Mouse (Mus musculus) limb, embryonic 12.5 days (tissue): Measurements from ENCODE around the gene Cdk5r2. TPM values are rescaled to one million over a fixed set of nuclear protein-coding genes. Genes with fewer than 3 reads are reported as not detected.
"Not testable (repeated sequence)": the region's sequence is repeated elsewhere in the genome, so short reads cannot be mapped to it uniquely, and the experiment has no call there.

Experiments
- ATAC-seq: fragments of 200-750 bp; cut with Nextera tagmentation; 2 replicates; pipeline ENCODE4 v1.8.0; 2017; ENCODE audit warnings: low read depth, moderate TSS enrichment; ENCODE audit not compliant: insufficient number of reproducible peaks, insufficient read depth, low FRiP score, low TSS enrichment
- H3K27ac ChIP-seq: fragments of 300-500 bp; sonication (generic); 2 replicates; pipeline ENCODE4 v1.5.1; 2016; ENCODE audit warnings: mild to moderate bottlenecking, moderate library complexity
- H3K27me3 ChIP-seq: fragments of 300-500 bp; sonication (generic); 2 replicates; pipeline ENCODE4 v1.6.1; 2016; ENCODE audit warnings: mild to moderate bottlenecking, moderate library complexity
- H3K36me3 ChIP-seq: fragments of 300-500 bp; sonication (generic); 2 replicates; pipeline ENCODE4 v1.6.1; 2016; ENCODE audit warnings: mild to moderate bottlenecking, moderate library complexity
- H3K4me1 ChIP-seq: fragments of 300-500 bp; sonication (generic); replicated peaks from 2 replicates; pipeline ENCODE4 v1.6.1; 2016
- H3K4me2 ChIP-seq: fragments of 300-500 bp; sonication (generic); 2 replicates; pipeline ENCODE4 v1.6.1; 2016; ENCODE audit warnings: mild to moderate bottlenecking, moderate library complexity
- H3K4me3 ChIP-seq: fragments of 300-500 bp; sonication (generic); replicated peaks from 2 replicates; pipeline ENCODE4 v1.5.1; 2016; ENCODE audit warnings: mild to moderate bottlenecking
- H3K9ac ChIP-seq: fragments of 300-500 bp; sonication (generic); replicated peaks from 2 replicates; pipeline ENCODE4 v1.6.1; 2016; ENCODE audit warnings: mild to moderate bottlenecking, moderate library complexity
- H3K9me3 ChIP-seq: fragments of 300-500 bp; sonication (generic); 2 replicates; pipeline ENCODE4 v1.6.1; 2016; ENCODE audit warnings: mild to moderate bottlenecking, moderate library complexity
- WGBS: fragments of 180-500 bp; shearing (Covaris S2); methylation state at CpG from one replicate; pipeline ENCODE4 v1.1.7; 2016; 5-methylcytosine and 5-hydroxymethylcytosine counted together
- polyA plus RNA-seq: library from polyadenylated mRNA; unstranded; fragments of >200 nt; fragmentation: Nextera tagmentation; extraction: Ambion mirVana; gene quantifications from 2 replicates; pipeline ENCODE4 v1.2.1, GENCODE M21; 2016

Gene Cdk5r2
- polyA plus RNA-seq, 1 experiment from 2014 or later: not detected

DNA sequence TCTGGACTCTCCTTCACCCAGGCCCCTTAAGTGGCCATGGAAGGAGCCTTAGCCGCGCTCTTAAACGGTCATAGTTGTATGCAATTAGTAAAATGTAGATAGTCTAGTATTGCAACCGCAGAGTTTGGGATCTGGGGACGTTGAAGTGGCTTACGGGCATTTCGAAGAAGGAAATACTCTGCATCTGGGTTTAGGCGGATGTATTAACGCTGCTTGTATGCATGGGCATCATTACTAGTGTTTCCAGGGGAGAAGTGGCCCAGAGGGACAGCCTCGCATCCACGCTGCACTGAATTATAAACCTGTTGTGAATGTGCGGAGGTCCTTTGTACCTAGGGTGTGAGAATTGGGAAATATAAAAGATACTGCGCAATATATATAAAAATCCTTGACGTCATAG is 37.5 kb upstream of the Cdk5r2 start:
- WGBS: 12% methylated on average over 14 of the region's 14 CpGs
- peak overlapping the region; percentile 70 for H3K9ac ChIP-seq
- peaks cover 7% of the 10 kb centered on the region; the same call in 1 of the 2 replicates for H3K27me3 ChIP-seq
- H3K9me3 ChIP-seq: no peaks in the 10 kb centered on the region
- no peak for ATAC-seq
- no peaks in the 10 kb centered on the region for H3K36me3 ChIP-seq
- H3K4me3 ChIP-seq: peak overlapping the region; percentile 61
- H3K27ac ChIP-seq: peak overlapping the region; percentile 94
- no peaks in the 10 kb centered on the region for H3K4me1 ChIP-seq
- H3K4me2 ChIP-seq: peak overlapping the region; percentile 66

DNA sequence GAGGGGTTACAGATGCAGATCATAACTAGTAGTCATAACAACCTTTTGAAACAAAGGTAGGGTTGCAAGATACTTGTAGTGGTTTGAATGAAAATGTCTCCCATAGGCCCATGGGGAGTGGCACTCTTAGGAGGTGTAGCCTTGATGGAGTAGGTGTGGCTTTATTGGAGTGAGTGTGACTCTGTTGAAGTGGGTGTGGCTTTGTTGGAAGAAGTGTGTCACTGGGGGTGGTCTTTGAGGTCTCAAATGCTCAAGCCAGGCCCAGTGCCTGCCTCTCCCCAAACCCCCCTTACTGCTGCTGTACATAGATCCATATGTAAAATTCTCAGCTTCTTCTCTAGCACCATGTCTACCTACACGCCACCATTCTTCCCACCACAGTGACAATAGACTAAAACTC is 36.2 kb upstream of the Cdk5r2 start:
- 93% methylated on average over 1 of the region's 1 CpGs for WGBS
- H3K27me3 ChIP-seq: 0 out of 2 replicates have a peak, but pooled peaks cover under 1% of the 10 kb centered on the region
- no peak overlapping the region for H3K9ac ChIP-seq
- no peaks in the 10 kb centered on the region for H3K4me1 ChIP-seq
- no peak overlapping the region for H3K4me2 ChIP-seq
- H3K9me3 ChIP-seq: no peaks in the 10 kb centered on the region
- H3K4me3 ChIP-seq: no peak overlapping the region
- H3K36me3 ChIP-seq: no peaks in the 10 kb centered on the region
- no peak for ATAC-seq
- H3K27ac ChIP-seq: no peak overlapping the region

DNA sequence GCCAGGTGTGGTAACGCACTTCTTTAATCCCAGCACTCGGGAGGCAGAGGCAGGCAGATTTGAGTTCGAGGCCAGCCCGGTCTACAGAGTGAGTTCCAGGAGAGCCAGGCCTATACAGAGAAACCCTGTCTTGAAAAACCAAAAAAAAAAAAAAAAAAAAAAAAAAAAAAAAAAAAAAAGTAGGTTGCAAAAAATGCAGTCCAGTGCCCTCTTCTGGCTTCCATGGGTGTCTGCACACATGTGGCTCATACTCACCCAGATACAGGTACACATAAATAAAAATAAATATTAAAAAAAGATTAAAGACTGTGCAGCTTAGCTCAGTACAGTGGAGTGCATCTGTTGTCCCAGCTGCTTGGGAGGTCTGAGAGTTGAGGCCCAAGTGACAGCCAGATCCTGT is 31.1 kb upstream of the Cdk5r2 start:
- not testable (repeated sequence) for ATAC-seq, H3K9ac ChIP-seq, H3K9me3 ChIP-seq, H3K4me3 ChIP-seq, H3K36me3 ChIP-seq, H3K4me1 ChIP-seq, H3K27me3 ChIP-seq, H3K4me2 ChIP-seq, H3K27ac ChIP-seq
- 94% methylated on average over 4 of the region's 4 CpGs for WGBS

DNA sequence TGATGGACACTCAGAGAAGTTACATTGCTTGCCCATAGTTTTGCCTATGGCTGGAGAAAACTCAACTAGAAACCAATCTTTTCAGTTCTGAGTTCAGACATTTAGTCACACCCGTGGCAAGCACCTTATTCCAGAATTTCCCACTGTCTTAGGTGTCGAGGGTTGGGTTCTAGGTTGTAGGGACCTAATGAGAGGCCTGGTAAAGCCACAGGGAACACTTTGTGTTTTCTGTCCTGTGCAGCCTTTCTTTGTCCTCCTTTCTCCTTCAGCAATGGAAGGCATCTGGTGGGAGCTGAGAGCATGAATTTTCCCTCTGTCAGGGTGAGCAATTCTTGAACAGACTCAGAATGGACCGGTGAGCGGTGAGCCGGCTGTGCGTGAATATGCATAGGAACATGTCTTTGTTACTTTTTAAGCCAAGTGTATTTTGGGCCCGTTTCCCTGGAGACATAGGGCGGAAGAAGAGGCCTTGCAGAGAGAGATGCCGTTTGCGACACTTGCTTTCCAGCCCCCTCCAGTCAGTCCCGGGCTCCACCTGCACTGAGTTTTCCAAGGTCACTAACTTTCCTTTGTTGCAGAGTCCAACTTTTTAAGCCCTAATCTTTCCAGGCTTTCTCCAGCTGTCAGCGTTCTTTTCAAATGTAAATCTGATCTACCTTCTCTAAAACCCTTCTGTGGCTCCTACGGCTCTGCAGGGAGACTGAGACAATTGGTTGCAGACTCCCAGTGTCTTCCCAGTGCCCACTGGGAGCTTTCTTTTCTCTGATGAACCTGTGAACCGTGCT is 30.0 kb upstream of the Cdk5r2 start:
- no peak for ATAC-seq
- Histone ChIP-seq H3K27ac (no peak overlapping the region; the same call in 1 of the 2 replicates), H3K9me3 (no peaks in the 10 kb centered on the region), H3K9ac (no peak overlapping the region), H3K27me3 (no peaks in the 10 kb centered on the region), H3K4me2 (no peak overlapping the region), H3K4me3 (no peak overlapping the region), H3K4me1 (no peaks in the 10 kb centered on the region), H3K36me3 (no peaks in the 10 kb centered on the region)
- WGBS: 39% methylated on average over 14 of the region's 14 CpGs

DNA sequence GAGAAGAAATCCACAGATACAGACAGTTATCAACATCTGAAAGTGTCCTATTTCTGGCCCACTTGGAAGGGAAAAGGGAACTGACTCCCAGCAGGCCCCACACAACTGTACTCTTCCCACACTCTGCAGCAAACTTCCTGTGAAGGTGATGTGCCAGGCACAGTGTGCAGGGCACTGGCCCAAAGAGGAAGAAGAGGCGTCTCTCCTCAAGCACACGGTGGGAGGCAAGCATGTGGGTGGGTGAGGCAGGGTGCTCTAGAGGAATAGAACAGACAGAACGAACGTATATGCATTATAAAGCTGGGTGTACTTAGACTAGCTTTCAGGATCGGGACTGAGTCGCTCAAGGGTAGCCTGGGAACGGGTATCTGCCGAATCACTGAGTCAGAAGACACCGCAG is 24.7 kb upstream of the Cdk5r2 start:
- H3K4me3 ChIP-seq: no peak overlapping the region
- no peaks in the 10 kb centered on the region for H3K9me3 ChIP-seq
- no peak overlapping the region for H3K4me2 ChIP-seq
- no peak overlapping the region for H3K27ac ChIP-seq
- no peaks in the 10 kb centered on the region for H3K4me1 ChIP-seq
- no peak overlapping the region for H3K9ac ChIP-seq
- ATAC-seq: no peak
- 82% methylated on average over 9 of the region's 9 CpGs for WGBS
- no peaks in the 10 kb centered on the region for H3K36me3 ChIP-seq
- peaks cover 3% of the 10 kb centered on the region; the same call in 1 of the 2 replicates for H3K27me3 ChIP-seq

DNA sequence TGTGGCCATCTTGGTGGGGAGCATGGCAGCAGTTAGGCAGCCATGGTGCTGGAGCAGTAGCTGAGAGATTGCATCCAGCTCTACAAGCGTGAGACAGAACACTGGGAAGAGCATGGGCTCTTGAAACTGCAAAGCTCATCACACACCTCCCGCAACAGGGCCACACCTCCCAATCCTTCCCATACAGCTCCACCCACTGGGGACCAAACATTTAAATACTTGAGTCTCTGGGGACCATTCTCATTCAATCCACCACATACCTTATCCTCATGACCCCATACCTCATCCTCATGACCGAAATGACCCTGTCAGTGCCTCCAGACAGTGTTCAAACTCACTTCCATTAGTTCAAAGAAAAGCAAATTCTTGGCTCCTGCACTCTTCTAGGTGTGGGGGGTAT is 21.5 kb upstream of the Cdk5r2 start:
- H3K27me3 ChIP-seq: peaks cover 3% of the 10 kb centered on the region
- H3K4me2 ChIP-seq: no peak overlapping the region
- 87% methylated on average over 3 of the region's 3 CpGs for WGBS
- H3K27ac ChIP-seq: no peak overlapping the region
- ATAC-seq: no peak
- H3K9ac ChIP-seq: no peak overlapping the region
- H3K9me3 ChIP-seq: no peaks in the 10 kb centered on the region
- no peak overlapping the region for H3K4me3 ChIP-seq
- no peaks in the 10 kb centered on the region for H3K36me3 ChIP-seq
- no peaks in the 10 kb centered on the region for H3K4me1 ChIP-seq

DNA sequence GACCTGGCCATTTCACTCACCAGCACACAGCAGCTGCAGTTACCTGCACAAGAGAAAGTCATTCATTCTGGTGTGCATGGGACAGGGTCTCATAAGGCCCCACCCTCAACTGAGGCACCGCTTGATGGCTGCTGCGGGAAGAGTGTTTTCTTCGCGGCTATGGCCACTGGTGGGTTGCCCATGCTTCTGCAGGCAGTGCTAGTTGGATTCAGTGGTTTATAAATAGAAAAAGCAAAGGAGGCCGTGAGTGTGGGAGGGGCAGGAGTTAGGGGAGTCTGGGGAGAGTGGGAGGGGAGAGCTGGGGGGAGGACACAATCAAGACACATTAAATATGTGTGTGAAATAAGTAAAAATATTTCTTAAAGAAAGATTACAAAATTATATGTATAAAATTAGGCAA is 11.6 kb upstream of the Cdk5r2 start:
- Histone ChIP-seq H3K36me3 (no peaks in the 10 kb centered on the region), H3K4me2 (no peak overlapping the region), H3K4me1 (0 out of 2 replicates have a peak, but pooled peaks cover 4% of the 10 kb centered on the region), H3K27me3 (peaks cover 30% of the 10 kb centered on the region), H3K9ac (no peak overlapping the region), H3K9me3 (no peaks in the 10 kb centered on the region), H3K27ac (no peak overlapping the region), H3K4me3 (no peak overlapping the region)
- no peak for ATAC-seq
- 86% methylated on average over 5 of the region's 5 CpGs for WGBS

DNA sequence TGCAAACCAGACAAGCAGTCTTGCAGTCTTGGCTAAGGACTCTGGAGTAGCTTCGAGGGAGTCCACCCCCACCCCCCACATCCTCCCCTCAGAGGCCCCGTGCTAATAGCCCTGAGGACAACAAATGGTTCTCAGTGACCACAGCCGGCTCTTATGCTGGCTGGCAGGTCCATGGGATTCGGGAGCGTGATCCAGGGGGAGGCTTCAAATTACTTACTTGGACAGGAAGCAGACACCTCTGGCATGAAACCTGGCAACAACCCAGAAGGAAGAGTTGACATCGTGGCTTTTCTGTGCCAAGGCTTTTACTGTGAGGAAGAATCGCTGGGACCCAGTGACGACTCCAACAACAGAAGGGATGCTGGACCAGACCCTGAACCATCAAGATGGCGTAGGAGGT is 8.4 kb upstream of the Cdk5r2 start:
- Histone ChIP-seq H3K27ac (no peak overlapping the region), H3K9ac (no peak overlapping the region), H3K4me2 (no peak overlapping the region), H3K4me3 (no peak overlapping the region), H3K9me3 (no peaks in the 10 kb centered on the region), H3K4me1 (0 out of 2 replicates have a peak, but pooled peaks cover 4% of the 10 kb centered on the region), H3K27me3 (peaks cover 51% of the 10 kb centered on the region), H3K36me3 (no peaks in the 10 kb centered on the region)
- 26% methylated on average over 9 of the region's 9 CpGs for WGBS
- ATAC-seq: no peak

DNA sequence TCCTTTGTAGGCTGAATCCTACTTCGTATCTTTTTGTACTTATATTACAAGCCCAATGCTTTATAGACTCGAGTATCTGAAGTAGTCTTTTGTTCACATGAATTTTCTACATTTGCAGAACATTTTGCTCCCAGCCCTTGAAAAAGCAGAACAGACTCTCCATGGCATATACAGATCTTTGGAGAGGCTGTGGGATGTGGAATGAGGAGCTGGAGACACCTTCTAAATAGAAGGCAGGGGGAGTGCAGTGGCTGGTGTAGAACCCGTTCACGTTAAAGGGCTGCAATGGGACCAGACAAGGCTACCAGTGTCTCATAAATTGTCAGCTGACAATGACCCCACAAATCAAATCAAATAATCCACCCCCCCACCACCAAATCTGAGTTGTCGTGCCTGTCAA is 5.8 kb upstream of the Cdk5r2 start:
- Histone ChIP-seq H3K9me3 (no peaks in the 10 kb centered on the region), H3K4me3 (no peak overlapping the region), H3K4me1 (0 out of 2 replicates have a peak, but pooled peaks cover 4% of the 10 kb centered on the region), H3K36me3 (no peaks in the 10 kb centered on the region), H3K4me2 (no peak overlapping the region), H3K9ac (no peak overlapping the region), H3K27me3 (peaks cover 66% of the 10 kb centered on the region), H3K27ac (no peak overlapping the region)
- WGBS: 49% methylated on average over 5 of the region's 5 CpGs
- no peak for ATAC-seq

DNA sequence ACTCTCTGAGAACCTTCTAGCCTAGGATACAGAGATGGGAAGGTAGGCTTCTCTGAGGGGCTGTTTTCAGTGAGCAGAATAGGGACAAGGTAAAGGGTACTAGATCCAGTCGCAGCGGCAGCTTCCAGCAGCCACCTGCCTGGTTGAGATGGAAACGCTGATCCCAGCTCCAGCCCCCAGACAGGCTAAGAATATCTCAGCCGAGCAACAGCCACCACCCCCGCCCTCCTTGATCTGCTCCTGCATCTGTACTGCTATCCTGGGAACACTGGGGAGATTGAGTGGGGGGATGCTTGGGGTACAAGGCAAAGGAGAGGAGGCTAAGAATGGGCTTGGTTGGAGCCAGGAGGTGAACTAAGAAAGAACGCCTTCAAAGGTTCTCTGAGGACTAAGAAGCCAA is 4.5 kb upstream of the Cdk5r2 start:
- no peak for ATAC-seq
- peaks cover 73% of the 10 kb centered on the region for H3K27me3 ChIP-seq
- no peak overlapping the region for H3K9ac ChIP-seq
- 21% methylated on average over 6 of the region's 6 CpGs for WGBS
- H3K4me1 ChIP-seq: peaks cover 15% of the 10 kb centered on the region
- no peak overlapping the region for H3K4me2 ChIP-seq
- H3K4me3 ChIP-seq: no peak overlapping the region
- H3K27ac ChIP-seq: no peak overlapping the region
- H3K36me3 ChIP-seq: no peaks in the 10 kb centered on the region
- no peaks in the 10 kb centered on the region for H3K9me3 ChIP-seq

DNA sequence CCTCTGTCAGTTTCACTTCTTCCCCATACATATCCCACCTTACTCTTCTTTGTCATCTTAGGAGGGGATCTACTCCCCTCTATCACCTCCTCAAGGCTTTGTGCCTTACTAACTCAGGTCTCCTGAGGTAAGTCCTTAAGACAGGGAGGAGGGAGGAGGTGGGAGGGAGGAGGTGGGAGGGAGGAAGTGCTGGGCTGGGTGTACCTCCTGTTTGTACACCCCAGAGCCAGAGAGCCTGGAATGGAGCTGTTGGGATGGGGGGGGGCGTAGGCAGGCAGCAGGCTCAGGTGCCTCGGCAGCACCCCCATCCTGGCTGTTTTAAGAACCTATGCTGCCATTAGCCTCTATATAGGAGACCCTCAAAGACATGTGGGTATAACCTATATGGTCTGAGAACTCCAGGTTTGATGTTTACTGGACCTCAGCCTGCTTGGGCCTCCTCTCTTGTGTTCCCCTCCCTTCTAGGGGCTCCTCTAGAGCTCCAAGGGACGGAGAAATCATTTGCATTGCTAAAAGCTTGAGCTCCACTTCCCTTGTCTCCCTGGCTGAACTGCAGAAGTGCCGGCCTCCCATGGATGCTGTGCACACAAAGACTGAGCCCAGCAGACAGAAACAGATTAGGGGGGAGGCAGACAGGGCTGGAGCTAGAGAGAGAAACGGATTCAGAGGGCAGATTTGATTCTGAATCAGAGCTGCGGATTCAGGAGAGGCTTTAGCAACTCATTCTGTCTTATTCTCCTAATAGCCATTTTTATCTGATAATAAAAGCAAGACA is 3.5 kb upstream of the Cdk5r2 start:
- Histone ChIP-seq H3K36me3 (no peaks in the 10 kb centered on the region), H3K4me3 (no peak overlapping the region), H3K9ac (no peak overlapping the region), H3K4me2 (no peak overlapping the region), H3K27ac (no peak overlapping the region), H3K27me3 (peaks cover 82% of the 10 kb centered on the region), H3K9me3 (no peaks in the 10 kb centered on the region), H3K4me1 (peaks cover 23% of the 10 kb centered on the region)
- no peak for ATAC-seq
- WGBS: 14% methylated on average over 6 of the region's 6 CpGs
